Mouse (Mus musculus): ENCODE results near the gene Gm26566. TPM values are rescaled to one million over a fixed set of nuclear protein-coding genes. Genes with fewer than 3 reads are reported as not detected.
"Not testable (repeated sequence)": the region's sequence is repeated elsewhere in the genome, so short reads cannot be mapped to it uniquely, and the experiment has no call there.

The Gm26566 gene
- total RNA-seq, 1 experiment from 2014 or later: not detected

DNA sequence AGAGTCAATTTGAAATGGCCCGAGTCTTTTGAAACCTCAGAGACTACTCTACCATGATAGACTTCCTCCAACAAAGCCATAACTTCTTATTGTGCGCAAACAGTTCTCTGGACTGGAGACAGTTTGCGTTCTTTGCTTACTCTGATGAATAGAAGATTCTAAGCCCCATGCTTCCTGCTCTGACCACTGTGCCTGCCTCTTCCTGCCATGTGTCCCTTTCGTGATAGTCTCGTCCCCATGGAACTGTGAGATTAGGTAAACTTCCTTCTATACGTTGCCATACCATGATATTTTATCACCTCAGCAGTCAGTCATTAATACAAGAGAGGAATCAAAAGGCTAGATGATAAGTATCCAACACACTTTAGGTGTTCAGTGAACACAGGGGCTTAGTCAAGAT, 5.1 kb downstream of the Gm26566 start:
- ATAC-seq (replicated peaks; ENCODE audit: insufficient number of reproducible peaks, low FRiP score, low TSS enrichment, poor library complexity, severe bottlenecking): no peak

DNA sequence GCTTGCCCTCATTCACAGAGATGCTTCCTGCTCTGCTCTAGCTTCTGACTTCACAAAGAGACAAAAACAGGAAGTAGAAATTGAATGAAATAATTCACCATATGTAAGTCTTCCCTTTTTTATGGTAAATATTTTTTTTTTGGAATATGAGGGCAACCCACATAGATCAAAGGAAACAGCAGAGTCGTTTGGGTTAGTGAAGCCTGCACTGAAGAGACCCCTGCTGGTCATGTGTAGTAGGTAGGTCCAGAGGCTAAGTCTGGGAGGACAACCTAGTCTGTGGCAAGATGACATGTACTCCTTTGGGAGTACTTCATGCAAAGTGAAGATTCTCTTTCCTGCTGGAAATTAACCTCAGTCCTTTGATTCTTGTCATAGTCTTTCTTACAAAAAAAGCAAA, 5.7 kb downstream of the Gm26566 start:
- peak; percentile 80 for ATAC-seq (replicated peaks; ENCODE audit: insufficient number of reproducible peaks, low FRiP score, low TSS enrichment, poor library complexity, severe bottlenecking)

DNA sequence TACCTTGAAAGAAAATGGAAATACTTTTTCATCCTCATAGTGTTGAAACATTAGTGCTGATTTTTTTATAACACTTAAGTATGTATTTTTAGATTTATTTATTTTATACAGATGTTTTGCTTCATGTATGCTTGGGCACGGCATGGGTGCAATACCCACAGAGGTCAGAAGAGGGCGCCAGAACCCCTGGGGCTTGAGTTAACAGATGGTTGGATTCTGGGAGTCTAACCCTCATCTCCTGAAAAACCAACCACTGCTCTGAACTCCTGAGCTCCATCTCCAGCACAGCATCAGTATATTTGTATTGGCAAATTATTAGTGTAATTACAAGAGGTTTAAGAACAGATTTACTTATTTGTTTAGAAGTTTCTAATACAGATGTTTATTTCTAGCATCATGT, 16.9 kb downstream of the Gm26566 start:
- peak; percentile 83; the same call in 1 of the 2 replicates for ATAC-seq (replicated peaks; ENCODE audit: insufficient number of reproducible peaks, low FRiP score, low TSS enrichment, poor library complexity, severe bottlenecking)

- ATAC-seq (replicated peaks; ENCODE audit: insufficient number of reproducible peaks, low FRiP score, low TSS enrichment, poor library complexity, severe bottlenecking): peak; percentile 67; the same call in 1 of the 2 replicates
Measured at GRCm38 (mm10) chr4:88739036-88739435, 17.4 kb downstream of the Gm26566 start.

DNA sequence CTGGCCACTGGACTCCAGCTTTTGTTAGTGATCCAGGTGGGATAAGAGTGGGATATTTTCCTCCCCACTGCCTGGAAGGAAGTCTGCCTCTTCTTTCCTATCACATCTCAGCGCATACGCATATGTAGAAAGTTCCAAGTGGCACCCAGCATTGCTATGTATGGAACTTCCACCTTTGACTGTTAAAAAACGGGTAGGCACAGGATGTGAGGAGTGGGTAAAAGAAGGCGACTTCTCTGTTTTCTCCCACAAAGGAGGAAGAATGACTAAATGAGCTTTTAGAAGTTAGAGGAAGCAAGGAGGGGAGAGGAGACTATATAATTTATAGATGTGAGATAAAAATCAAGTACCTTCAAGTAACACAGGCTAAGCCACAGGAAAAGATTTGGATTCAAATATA, 19.8 kb downstream of the Gm26566 start:
- ATAC-seq (replicated peaks; ENCODE audit: insufficient number of reproducible peaks, low FRiP score, low TSS enrichment, poor library complexity, severe bottlenecking): no peak

DNA sequence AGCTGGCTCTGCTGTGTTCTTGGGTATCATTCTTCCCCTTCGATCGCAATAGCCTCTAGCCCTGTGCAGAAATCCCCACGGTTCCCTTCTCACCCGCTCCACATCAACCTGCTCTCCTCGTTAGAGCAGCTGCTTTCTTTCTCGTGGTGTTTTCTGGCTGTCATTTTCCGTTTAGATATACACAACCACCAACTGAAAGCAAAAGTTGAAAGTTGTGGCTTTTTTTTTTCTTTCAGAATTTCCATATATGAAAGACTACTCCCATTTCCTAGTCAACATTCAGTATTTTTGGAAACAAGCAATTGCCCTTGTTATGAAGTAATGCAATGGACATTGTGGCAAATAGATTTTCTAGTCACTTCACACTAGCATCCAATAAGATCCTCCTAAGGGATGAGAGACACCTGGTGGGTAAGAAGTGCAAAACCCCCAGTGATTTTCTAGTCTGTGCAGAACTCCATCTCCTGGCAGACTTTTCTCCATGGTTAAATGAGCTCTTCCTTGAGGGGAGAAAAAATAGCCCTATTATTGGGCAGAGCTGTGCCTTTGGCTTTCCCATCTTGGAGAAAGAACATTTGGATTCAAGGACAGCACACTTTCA, 21.3 kb downstream of the Gm26566 start:
- ATAC-seq (replicated peaks; ENCODE audit: insufficient number of reproducible peaks, low FRiP score, low TSS enrichment, poor library complexity, severe bottlenecking): no peak

DNA sequence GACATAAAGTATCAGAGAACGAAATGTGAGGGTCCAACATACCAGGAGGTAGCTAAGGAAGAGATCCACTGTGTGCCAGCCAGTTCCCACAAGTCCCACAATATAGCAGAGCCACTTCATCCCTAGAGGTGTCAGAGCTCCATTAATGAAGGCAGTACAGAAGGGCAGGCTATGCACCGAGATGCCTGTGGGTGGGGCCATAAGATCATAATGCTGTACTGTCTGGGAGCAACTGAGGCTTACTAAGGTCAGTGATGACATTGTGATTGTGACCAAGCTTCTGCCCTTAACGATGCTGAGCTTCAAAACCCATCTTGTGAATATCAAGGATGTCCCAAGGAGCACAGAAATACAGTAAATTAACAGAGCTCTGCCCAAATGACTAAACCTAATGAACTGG, 22.6 kb downstream of the Gm26566 start:
- ATAC-seq (replicated peaks; ENCODE audit: insufficient number of reproducible peaks, low FRiP score, low TSS enrichment, poor library complexity, severe bottlenecking): no peak

DNA sequence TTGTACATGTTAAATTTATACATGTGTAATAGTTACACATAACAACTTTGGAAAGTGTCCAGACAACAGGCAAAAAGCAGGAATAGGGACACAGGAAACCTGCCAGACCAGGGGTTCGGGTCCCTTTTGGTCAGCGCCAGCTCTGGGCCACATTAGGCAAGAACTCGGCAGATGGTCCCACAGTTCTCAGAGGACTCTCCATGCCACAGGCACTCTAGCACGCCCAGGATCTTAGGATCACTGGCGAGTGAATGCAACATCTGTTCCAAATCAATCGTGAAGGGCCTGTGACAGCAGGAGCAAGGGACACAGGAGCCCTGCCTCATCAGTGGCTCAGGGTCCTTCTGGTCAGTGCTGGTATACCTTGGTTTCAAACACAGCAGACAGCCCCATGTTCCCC, 28.3 kb downstream of the Gm26566 start:
- no peak for ATAC-seq (replicated peaks; ENCODE audit: insufficient number of reproducible peaks, low FRiP score, low TSS enrichment, poor library complexity, severe bottlenecking)

DNA sequence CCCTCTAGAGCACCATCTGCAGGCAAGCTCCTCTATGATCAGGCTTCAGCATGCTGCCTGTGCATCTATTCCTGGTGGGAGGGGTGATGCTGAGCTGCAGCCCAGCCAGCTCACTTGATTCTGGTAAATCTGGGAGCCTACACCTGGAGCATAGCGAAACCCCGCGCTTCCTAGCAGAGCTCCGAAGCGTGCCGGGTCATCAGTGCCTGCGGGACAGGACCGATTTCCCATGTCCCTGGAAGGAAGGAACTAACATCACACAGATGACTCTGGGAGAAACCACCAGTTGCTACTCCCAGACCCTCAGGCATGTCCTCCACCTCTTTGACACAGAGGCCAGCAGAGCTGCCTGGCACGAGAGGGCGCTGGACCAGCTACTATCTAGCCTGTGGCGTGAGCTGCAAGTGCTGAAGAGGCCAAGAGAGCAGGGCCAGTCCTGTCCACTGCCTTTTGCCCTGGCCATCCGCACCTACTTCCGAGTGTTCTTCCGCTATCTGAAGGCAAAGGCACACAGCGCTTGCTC, 33.3 kb downstream of the Gm26566 start, which contains the start of gene Gm13271:
Gm13271 (plus strand) TSS at position 51 of the 523 bp plus-strand sequence.
- ATAC-seq (replicated peaks; ENCODE audit: insufficient number of reproducible peaks, low FRiP score, low TSS enrichment, poor library complexity, severe bottlenecking): not testable (repeated sequence)

DNA sequence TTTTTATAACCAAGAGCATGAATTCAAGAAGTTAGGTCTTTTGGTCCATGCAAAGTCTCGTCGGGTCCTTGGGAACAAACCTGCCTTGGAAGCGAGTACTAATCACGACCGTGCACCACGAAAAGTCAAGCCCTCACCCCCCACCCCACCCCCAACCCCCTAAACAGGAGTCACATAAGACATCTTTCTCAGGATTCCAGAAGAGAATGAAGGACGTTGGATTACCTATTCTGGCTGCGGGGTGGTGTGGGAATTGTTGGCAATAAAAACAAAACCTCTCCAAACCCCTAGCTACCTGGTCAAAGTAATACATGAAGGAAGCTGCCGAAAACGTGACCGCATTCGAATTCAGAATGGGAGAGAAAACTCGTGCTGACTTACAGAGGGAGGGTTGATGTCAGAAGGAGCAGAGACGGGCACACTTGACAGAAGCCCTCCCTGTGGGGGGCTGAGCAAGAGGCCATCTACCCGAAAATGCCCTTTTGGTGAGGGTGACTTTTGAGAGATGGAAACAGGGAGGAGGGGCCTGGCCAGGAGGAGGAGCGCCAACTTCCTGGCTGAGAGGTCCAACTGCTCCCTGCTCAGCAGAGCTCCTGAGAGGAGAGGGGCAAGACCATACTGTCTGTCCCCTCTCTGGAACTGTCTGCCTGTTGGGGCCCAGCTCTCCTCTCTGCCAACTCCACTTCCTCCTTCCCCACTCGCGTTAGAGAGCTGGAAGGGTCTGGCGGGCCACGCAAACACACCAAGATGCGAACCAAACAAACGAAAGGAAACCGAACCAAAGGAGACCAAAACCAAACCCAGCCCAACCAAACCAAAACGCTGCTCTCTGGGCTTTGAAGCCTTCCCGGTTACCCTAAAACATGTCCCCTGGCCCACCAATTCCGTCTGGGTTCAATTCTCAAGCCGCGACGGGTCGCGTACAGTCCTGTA, 35.2 kb downstream of the Gm26566 start:
- ATAC-seq (replicated peaks; ENCODE audit: insufficient number of reproducible peaks, low FRiP score, low TSS enrichment, poor library complexity, severe bottlenecking): not testable (repeated sequence)

DNA sequence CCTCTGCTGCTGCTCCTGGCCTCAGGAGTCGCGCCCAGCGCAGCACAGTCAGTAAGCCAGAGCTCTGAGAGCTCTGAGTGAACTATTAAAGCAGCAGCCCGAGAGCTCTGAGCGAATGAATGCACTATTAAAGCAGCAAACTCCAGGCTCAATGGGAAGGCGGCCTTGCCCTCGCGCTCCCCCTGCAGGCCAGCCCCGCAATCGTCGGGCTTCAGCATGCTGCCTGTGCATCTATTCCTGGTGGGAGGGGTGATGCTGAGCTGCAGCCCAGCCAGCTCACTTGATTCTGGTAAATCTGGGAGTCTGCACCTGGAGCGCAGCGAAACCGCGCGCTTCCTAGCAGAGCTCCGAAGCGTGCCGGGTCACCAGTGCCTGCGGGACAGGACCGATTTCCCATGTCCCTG, 36.0 kb downstream of the Gm26566 start:
- ATAC-seq (replicated peaks; ENCODE audit: insufficient number of reproducible peaks, low FRiP score, low TSS enrichment, poor library complexity, severe bottlenecking): peak; percentile 100

DNA sequence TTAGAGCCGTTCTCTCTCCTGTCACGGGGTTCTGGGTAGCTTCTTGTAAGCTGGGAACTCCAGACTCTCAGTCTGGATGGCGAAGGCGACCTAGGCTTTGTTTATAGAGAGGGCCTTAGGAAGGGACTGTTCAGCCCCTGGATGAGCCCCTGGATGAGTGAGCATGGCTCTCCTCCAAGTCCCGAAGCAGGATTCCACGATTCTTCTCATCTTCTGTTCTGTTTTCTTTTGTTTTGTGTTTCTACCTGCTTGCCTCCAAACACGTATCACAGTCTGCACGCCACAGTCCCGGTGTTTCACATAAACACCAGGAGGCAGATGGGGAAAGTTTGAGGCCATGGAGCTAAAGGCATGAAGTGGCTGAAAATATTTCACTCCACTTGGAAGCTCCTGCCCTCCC, 37.1 kb downstream of the Gm26566 start:
- ATAC-seq (replicated peaks; ENCODE audit: insufficient number of reproducible peaks, low FRiP score, low TSS enrichment, poor library complexity, severe bottlenecking): not testable (repeated sequence)

DNA sequence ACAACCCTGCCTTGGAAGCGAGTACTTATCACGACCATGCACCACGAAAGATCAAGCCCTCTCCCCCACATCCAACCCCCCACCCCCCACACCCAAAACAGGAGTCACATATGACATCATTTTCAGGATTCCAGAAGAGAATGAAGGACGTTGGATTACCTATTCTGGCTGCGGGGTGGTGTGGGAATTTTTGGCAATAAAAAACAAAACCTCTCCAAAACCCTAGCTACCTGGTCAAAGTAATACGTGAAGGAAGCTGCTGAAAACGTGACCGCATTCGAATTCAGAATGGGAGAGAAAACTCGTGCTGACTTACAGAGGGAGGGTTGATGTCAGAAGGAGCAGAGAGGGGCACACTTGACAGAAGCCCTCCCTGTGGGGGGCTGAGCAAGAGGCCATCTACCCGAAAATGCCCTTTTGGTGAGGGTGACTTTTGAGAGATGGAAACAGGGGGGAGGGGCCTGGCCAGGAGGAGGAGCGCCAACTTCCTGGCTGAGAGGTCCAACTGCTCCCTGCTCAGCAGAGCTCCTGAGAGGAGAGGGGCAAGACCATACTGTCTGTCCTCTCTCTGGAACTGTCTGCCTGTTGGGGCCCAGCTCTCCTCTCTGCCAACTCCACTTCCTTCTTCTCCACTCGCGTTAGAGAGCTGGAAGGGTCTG, 38.1 kb downstream of the Gm26566 start, which contains the start of gene Gm13283:
Gm13283 (plus strand) TSS at position 510 of the 659 bp plus-strand sequence.
- not testable (repeated sequence) for ATAC-seq (replicated peaks; ENCODE audit: insufficient number of reproducible peaks, low FRiP score, low TSS enrichment, poor library complexity, severe bottlenecking)

DNA sequence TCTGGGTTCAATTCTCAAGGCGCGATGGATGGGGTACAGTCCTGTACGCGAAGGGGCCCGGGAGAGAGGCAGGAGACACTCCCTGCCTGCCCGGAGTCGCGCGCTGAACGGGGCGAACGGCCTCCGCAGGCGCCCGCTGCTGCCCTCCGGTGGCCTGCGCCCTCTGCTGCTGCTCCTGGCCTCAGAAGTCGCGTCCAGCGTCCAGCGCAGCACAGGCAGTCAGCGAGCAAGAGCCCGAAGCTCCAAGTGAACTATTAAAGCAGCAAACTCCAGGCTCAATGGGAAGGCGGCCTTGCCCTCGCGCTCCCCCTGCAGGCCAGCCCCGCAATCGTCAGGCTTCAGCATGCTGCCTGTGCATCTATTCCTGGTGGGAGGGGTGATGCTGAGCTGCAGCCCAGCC, 38.8 kb downstream of the Gm26566 start:
- not testable (repeated sequence) for ATAC-seq (replicated peaks; ENCODE audit: insufficient number of reproducible peaks, low FRiP score, low TSS enrichment, poor library complexity, severe bottlenecking)

GRCm38 (mm10) chr4:88761776-88762175, 40.2 kb downstream of the Gm26566 start:
- not testable (repeated sequence) for ATAC-seq (replicated peaks; ENCODE audit: insufficient number of reproducible peaks, low FRiP score, low TSS enrichment, poor library complexity, severe bottlenecking)

GRCm38 (mm10) chr4:88762341-88762740, 40.7 kb downstream of the Gm26566 start:
- ATAC-seq (replicated peaks; ENCODE audit: insufficient number of reproducible peaks, low FRiP score, low TSS enrichment, poor library complexity, severe bottlenecking): not testable (repeated sequence)

DNA sequence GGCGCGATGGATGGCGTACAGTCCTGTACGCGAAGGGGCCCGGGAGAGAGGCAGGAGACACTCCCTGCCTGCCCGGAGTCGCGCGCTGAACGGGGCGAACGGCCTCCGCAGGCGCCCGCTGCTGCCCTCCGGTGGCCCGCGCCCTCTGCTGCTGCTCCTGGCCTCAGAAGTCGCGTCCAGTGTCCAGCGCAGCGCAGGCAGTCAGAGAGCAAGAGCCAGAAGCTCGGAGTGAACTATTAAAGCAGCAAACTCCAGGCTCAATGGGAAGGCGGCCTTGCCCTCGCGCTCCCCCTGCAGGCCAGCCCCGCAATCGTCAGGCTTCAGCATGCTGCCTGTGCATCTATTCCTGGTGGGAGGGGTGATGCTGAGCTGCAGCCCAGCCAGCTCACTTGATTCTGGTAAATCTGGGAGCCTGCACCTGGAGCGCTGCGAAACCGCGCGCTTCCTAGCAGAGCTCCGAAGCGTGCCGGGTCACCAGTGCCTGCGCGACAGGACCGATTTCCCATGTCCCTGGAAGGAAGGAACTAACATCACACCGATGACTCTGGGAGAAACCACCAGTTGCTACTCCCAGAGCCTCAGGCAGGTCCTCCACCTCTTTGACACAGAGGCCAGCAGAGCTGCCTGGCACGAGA, 41.9 kb downstream of the Gm26566 start:
- 0 out of 2 replicates have a peak, but pooled peaks have one; percentile 68 for ATAC-seq (replicated peaks; ENCODE audit: insufficient number of reproducible peaks, low FRiP score, low TSS enrichment, poor library complexity, severe bottlenecking)

Measured in monocyte, adult 5-6 weeks (primary cell).